Mouse (Mus musculus) myocyte (in vitro differentiated cells): ENCODE measurements at regions not wholly inside any gene's neighbourhood (a gene's known extent, or its start where the extent isn't known, plus 50 kb on each side); places are given as distances from the start of the nearest gene placed in this dataset.
A peak's percentile ranks its signal among the peaks of the same experiment; 100 is the strongest.

ENCODE experiments used
- H3K27me3 ChIP-seq: one replicate; pipeline ENCODE4 v1.6.1; 2011; ENCODE audit not compliant: control insufficient read depth, insufficient read depth, insufficient read length
- H3K36me3 ChIP-seq: one replicate; pipeline ENCODE4 v1.6.1; 2011; ENCODE audit not compliant: control insufficient read depth, insufficient read depth
- H3K4me2 ChIP-seq: one replicate; pipeline ENCODE4 v1.6.1; 2011; ENCODE audit warnings: low read depth, control low read depth
- H3K4me3 ChIP-seq: one replicate; pipeline ENCODE4 v1.5.1; 2011; ENCODE audit warnings: mild to moderate bottlenecking, control low read depth, moderate library complexity
- H3K79me2 ChIP-seq: one replicate; pipeline ENCODE4 v1.6.1; 2011; ENCODE audit not compliant: control insufficient read depth, insufficient read depth
- H3ac ChIP-seq: one replicate; pipeline ENCODE4 v1.6.1; 2011; ENCODE audit not compliant: control insufficient read depth, insufficient read length
- CEBPB ChIP-seq: IDR thresholded peaks from 2 replicates; pipeline ENCODE4 v1.6.1; 2011; ENCODE audit warnings: mild to moderate bottlenecking, moderate library complexity; ENCODE audit not compliant: poor library complexity, insufficient read depth, severe bottlenecking
- E2F4 ChIP-seq: IDR thresholded peaks from one replicate; pipeline ENCODE4 v1.6.1; 2011; ENCODE audit warnings: mild to moderate bottlenecking, control low read depth, moderate library complexity; ENCODE audit not compliant: insufficient read depth
- MAX ChIP-seq: IDR thresholded peaks from one replicate; pipeline ENCODE4 v1.6.1; 2011; ENCODE audit warnings: low read depth, mild to moderate bottlenecking, control low read depth
- MYOD1 ChIP-seq, 3 experiments: IDR thresholded peaks; one replicate each; pipeline ENCODE4 v1.6.1; 2011; ENCODE audit warnings: control low read depth in 2 of 3, low read depth in 2 of 3, mild to moderate bottlenecking in 2 of 3, moderate library complexity in 1 of 3; ENCODE audit not compliant: insufficient read length in 2 of 3, control insufficient read depth in 1 of 3
- MYOG ChIP-seq, 3 experiments: IDR thresholded peaks; one replicate each; pipeline ENCODE4 v1.6.1; 2011; ENCODE audit warnings: control low read depth in 2 of 3, low read depth in 2 of 3, mild to moderate bottlenecking in 2 of 3; ENCODE audit not compliant: insufficient read length in 2 of 3, control insufficient read depth in 1 of 3, insufficient read depth in 1 of 3
- POLR2A ChIP-seq: IDR thresholded peaks from one replicate; pipeline ENCODE4 v1.6.1; 2011; ENCODE audit warnings: low read depth, mild to moderate bottlenecking, control low read depth, moderate library complexity; ENCODE audit not compliant: insufficient read length
- POLR2AphosphoS2 ChIP-seq: IDR thresholded peaks from one replicate; pipeline ENCODE4 v1.6.1; 2011; ENCODE audit warnings: low read depth, control low read depth; ENCODE audit not compliant: insufficient read length
- REST ChIP-seq: IDR thresholded peaks from one replicate; pipeline ENCODE4 v1.6.1; 2011; ENCODE audit warnings: mild to moderate bottlenecking, control low read depth, moderate library complexity; ENCODE audit not compliant: insufficient read depth, insufficient read length
- SRF ChIP-seq: IDR thresholded peaks from one replicate; pipeline ENCODE4 v1.6.1; 2011; ENCODE audit warnings: low read depth; ENCODE audit not compliant: control insufficient read depth, insufficient read length
- TCF12 ChIP-seq: IDR thresholded peaks from one replicate; pipeline ENCODE4 v1.6.1; 2011; ENCODE audit warnings: mild to moderate bottlenecking, control low read depth; ENCODE audit not compliant: poor library complexity, insufficient read depth, severe bottlenecking
- TCF3 ChIP-seq: IDR thresholded peaks from one replicate; pipeline ENCODE4 v1.6.1; 2011; ENCODE audit warnings: low read depth, control low read depth; ENCODE audit not compliant: insufficient read length
- USF1 ChIP-seq: IDR thresholded peaks from one replicate; pipeline ENCODE4 v1.6.1; 2011; ENCODE audit warnings: low read depth, mild to moderate bottlenecking, control low read depth, moderate library complexity

- no peak overlapping the region for H3K4me3 ChIP-seq
- H3K36me3 ChIP-seq: no peaks in the 10 kb centered on the region
- no peak overlapping the region for H3ac ChIP-seq
- no peaks in the 10 kb centered on the region for H3K79me2 ChIP-seq
- peak overlapping the region; percentile 27 for H3K4me2 ChIP-seq
- H3K27me3 ChIP-seq: no peaks in the 10 kb centered on the region
- no peak for TF ChIP-seq CEBPB
- TF ChIP-seq E2F4: no peak
- peak; percentile 68 for TF ChIP-seq USF1
- no peak for TF ChIP-seq TCF12
- peak in 2 of 3 experiments; percentile 61 to 72 for TF ChIP-seq MYOD1 (IDR thresholded peaks at IDR 0.05; ENCODE audit: control insufficient read depth in 1 of 3, insufficient read length in 2 of 3, low read depth in 2 of 3)
- no peak for TF ChIP-seq POLR2A
- no peak for TF ChIP-seq SRF
These were observed 506.4 kb upstream of the Gm9747 start for GRCm38 (mm10) chr1:81726268-81727132.

- H3K4me2 ChIP-seq: no peak overlapping the region
- no peaks in the 10 kb centered on the region for H3K36me3 ChIP-seq
- H3K79me2 ChIP-seq: no peaks in the 10 kb centered on the region
- TF ChIP-seq POLR2AphosphoS2: no peak
- TF ChIP-seq POLR2A: no peak
- no peak for TF ChIP-seq E2F4
- TF ChIP-seq MYOD1 (IDR thresholded peaks at IDR 0.05; ENCODE audit: control insufficient read depth in 1 of 3, insufficient read length in 2 of 3, low read depth in 2 of 3): no peak
- no peak for TF ChIP-seq SRF
- no peak for TF ChIP-seq MAX
- TF ChIP-seq MYOG (IDR thresholded peaks at IDR 0.05; ENCODE audit: control insufficient read depth in 1 of 3, insufficient read depth in 1 of 3, insufficient read length in 2 of 3, low read depth in 2 of 3): no peak
- no peak for TF ChIP-seq REST
- no peak for TF ChIP-seq TCF12
- no peak for TF ChIP-seq USF1
- no peak for TF ChIP-seq TCF3
- no peak for TF ChIP-seq CEBPB
- H3K27me3 ChIP-seq: no peaks in the 10 kb centered on the region
- H3ac ChIP-seq: no peak overlapping the region
- H3K4me3 ChIP-seq: no peak overlapping the region
These were observed 495.6 kb upstream of the Gm9747 start for GRCm38 (mm10) chr1:81737111-81737833.

- Histone ChIP-seq H3K4me2 (peak overlapping the region; percentile 20), H3K36me3 (no peaks in the 10 kb centered on the region), H3ac (no peak overlapping the region), H3K79me2 (no peaks in the 10 kb centered on the region), H3K4me3 (no peak overlapping the region), H3K27me3 (no peaks in the 10 kb centered on the region)
- TF ChIP-seq MYOG (IDR thresholded peaks at IDR 0.05; ENCODE audit: control insufficient read depth in 1 of 3, insufficient read depth in 1 of 3, insufficient read length in 2 of 3, low read depth in 2 of 3) (no peak), CEBPB (peak; percentile 46; the same call in 1 of the 2 replicates), TCF12 (no peak), POLR2A (no peak), REST (no peak), SRF (no peak), TCF3 (no peak), E2F4 (no peak)
These were observed 494.5 kb upstream of the Gm9747 start for GRCm38 (mm10) chr1:81738384-81738783.

- Histone ChIP-seq H3ac (no peak overlapping the region), H3K27me3 (no peaks in the 10 kb centered on the region), H3K4me3 (no peak overlapping the region), H3K36me3 (no peaks in the 10 kb centered on the region), H3K4me2 (no peak overlapping the region), H3K79me2 (no peaks in the 10 kb centered on the region)
- no peak for TF ChIP-seq MYOD1 (IDR thresholded peaks at IDR 0.05; ENCODE audit: control insufficient read depth in 1 of 3, insufficient read length in 2 of 3, low read depth in 2 of 3)
- no peak for TF ChIP-seq POLR2AphosphoS2
- no peak for TF ChIP-seq E2F4
- TF ChIP-seq USF1: no peak
- no peak for TF ChIP-seq SRF
- TF ChIP-seq MYOG (IDR thresholded peaks at IDR 0.05; ENCODE audit: control insufficient read depth in 1 of 3, insufficient read depth in 1 of 3, insufficient read length in 2 of 3, low read depth in 2 of 3): no peak
- no peak for TF ChIP-seq MAX
These were observed 493.5 kb upstream of the Gm9747 start for GRCm38 (mm10) chr1:81739392-81739791.
